Mouse (Mus musculus) B cell, adult 2 months (primary cell): Measurements from ENCODE around the gene Crb1.

Experiments used
- DNase-seq, 2 experiments: peaks; one replicate each; pipeline ENCODE4 v3.0.0; 2022

The Crb1 gene

DNA sequence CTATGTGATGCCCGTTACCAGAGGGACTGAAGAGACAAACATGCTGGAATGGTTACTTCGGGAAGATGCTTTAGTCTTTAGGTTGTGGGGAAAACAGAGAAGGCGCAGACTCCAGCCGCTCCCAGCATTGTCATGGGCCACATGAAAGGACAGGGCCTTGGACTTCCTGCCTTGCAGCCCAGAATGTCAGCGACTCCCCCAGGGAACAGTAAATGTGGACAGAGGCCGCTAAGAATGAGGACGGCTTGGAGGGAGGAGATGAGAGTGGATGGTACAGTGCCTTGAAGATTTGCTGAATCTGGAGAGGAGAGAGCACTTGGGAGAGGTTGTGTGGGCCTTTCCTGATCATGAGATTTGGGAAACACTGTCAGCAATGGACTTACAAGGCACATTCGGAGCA is 161.6 kb downstream of the Crb1 start:
- DNase-seq, result no peak

DNA sequence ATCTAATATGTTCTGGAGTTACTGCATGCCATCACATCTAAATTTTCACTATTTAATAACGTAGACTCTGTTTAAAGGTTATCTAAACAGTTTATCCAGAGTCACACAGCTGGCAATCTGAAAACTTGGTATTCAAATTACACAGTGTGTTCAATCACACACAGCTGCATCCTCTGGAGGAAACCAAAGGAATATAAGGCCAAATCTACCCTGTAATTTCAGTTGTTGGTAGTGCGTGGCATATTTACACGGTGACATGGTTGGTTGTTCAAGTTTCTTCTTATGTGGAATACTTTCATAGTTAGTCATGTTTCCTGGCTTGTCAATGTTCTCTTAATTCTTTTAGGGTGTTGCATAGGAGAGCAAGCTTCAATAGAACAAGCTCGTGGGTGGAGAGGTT is 166.4 kb downstream of the Crb1 start:
- DNase-seq, result no peak

DNA sequence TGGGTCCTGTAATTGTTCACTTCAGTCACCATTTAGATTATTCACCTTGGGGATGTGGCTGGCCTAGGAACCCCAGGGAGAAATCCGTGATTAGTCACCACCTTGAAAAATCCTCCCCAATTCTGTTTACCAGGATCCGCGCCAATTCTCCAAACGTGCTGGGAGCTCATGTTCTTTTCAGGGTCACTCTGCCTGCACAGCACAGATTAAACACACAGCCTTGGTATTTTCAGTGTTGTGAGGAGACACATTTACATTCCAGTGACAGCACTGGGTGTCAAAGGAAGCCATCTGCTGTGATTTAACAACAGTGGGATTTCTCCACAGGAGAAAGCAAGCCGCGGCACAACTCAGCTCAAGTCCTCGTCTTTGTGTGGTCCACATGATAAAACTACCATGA is 167.1 kb downstream of the Crb1 start:
- no peak for DNase-seq

DNA sequence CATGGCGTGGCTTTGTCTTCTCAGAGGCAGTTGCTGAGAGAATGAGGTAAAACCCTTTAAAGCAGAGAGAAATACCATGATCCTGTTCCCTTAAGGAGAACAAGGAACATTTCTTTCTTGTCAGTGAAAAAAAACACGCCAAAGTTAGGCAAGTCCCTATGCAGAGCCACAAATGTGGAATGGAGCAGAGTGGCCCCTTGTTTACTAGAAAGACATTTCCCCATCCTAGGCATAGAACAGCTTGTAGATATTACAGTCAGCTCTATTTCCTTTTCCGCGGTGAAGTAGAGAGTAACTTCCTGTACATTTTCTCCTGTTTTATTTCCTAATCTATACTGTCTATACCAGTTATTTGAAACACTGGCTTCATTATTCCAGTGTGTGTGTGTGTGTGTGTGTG is 170.6 kb downstream of the Crb1 start:
- no peak for DNase-seq

DNA sequence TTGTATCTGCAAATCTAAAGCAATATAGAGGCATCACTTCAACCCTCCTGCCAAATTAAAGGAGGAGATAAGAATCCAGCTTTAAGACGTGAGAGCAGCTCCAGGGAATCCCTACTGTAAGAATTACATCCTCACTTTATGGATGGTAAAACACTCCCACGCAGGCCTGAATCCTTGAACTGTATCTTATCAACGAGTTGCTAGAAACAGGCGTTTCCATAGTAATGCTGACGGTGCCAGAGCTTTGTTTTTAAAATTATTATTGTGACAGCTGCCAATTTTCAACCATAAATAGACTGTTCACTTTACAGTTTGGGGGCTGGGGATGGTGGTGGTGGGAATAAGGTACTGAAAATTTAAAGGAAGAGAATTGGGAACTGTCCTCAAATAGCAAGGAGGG is 173.9 kb downstream of the Crb1 start:
- DNase-seq, result no peak

DNA sequence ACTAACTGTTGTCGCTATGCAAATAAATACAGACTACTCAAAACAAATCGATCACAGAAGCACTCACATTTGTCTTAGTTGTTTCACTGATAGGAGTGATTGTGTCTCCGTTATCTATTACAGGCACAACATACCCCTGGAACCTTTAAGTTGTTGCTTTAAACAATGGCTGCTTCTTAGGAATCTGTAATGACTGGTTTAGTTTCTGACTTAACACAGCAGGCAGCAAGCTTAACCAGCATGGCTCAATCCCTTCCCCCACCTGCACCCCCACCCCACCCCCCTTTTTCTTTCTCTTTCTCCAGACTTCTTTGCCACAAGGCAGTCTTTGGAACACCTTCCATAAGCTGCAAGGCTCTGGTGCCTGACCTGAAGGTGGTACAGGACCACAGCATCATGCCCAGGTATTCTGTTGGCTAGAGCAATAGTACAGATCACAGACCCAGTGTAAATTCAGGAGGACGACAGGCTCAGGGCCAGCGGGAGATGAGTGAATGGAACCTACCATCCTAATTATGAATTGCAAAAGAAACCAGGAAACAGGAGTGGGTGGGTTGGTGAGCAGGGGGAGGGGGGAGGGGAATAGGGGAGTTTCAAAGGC is 182.4 kb downstream of the Crb1 start:
- no peak for DNase-seq

DNA sequence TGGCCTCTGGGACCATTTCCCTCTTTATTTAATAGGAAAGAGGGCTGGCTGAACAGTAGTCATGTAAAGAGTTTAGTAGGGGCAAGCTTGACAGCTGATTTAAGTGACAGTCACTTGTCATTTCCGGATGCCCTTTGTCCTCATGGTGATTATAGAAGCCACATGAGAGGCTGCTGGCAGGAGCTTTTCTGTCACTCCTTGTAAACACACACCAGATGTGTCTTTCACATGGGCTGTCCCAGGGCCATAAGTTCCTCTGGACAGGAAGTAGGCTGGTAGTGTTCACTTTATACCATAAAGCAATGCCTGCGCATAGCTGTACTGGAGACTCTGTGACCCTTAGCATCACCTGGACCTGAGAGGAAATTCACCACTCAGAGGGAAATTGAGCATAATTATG is 182.9 kb downstream of the Crb1 start:
- DNase-seq, result no peak

DNA sequence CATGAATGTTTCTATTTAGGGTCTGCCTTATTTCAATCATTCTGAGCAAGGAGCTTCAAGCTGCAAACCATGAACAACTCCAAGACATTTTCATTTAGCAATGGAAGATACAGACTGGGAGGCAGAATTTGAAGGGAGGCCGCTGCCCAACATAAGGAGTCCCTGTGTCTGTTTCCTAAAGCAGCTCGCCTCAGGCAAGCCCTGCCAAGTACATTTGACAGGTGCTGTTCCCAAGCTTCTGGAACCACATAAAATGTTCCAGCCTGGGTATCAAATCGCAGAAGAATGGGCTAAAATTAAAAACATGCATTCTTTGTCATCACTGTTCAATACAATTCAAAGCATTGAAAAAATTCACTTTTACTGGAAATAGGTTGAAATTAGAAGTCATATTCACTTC is 184.3 kb downstream of the Crb1 start:
- no peak for DNase-seq

DNA sequence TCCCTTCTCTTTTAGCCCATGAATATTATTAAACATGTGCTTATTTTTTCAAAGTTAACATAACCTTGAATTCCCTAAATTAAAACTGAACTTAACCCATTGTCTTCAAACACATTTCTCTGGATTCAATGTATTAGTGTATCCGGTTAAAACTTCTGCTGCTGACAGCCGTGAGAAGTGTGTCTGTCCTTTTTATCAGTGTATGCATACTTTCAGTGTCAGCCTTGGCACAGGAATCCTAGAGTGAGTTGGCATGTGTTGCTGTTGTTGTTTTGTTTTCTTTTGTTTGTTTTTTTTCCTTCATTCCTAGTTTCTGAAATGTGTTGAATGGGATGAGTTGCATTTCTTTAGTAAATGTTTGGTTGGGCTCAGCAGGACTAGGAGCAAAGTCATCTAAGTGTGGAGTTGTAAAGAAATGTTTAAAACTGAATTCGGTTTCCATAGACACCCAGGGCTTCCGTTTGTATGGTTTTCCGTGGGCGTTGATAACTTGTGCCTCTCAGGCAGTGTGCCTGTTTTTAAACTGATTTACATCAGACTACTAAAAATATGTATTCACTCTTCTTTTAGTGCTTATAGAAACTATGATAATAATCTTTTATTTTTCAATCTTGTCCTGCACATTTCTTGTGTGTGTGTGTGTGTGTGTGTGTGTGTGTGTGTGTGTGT is 196.3 kb downstream of the Crb1 start:
- peak; percentile 7 to 18 for DNase-seq

DNA sequence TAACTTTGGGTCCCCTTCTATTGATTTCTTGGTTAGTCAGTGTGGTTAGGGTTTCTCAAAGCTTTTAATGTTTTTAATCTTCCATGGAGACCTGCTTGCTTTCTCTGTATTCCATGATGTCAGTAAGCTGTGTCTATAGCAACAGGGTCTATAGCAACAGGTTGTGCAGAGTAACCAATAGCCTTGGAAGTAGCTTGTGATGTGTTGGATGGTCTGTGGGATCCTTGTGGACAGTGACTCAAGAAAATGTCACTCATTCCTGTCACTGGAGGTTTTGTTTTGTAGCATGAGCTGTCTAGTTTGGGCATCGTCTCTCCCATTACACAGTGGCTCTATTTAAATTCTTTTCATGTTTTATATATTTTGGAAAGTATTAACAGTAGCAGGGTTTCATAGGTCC is 197.2 kb downstream of the Crb1 start:
- DNase-seq, result no peak

DNA sequence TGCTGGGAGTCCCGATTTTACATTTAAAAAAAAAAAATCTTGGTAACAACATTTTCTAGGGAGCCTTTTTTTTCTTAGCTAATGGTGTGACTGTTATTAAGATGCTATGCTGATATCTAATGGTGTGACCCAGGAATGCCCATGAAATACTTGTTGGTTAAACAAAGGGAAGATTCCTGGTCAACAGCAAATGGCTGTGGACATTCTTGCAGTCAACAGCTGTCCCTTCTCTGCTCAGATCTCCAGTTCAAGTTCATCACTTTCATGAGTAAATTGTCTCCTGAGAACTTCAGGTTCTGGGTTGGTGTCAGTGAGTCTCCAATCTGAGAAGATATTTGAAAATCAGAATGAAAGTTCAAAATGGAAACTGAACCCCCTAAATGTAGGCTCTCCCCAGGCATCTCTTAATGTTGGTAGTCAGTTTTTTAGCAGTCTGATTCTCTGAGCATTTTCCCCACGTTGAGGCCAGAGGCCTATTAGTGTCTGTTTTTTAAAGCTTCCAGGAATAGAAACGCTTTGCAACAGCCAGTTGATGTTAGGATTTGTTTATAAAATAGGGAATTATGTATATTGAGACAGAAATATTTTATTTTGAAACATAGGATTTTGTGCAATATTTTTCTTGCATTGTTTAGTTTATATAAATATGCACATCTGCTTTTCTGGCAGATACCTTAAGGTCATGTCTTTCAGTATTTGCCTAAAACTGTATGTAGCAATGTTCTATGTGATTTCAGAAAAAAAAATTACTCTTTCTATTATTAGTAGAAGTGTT is 202.7 kb downstream of the Crb1 start:
- DNase-seq, result no peak

DNA sequence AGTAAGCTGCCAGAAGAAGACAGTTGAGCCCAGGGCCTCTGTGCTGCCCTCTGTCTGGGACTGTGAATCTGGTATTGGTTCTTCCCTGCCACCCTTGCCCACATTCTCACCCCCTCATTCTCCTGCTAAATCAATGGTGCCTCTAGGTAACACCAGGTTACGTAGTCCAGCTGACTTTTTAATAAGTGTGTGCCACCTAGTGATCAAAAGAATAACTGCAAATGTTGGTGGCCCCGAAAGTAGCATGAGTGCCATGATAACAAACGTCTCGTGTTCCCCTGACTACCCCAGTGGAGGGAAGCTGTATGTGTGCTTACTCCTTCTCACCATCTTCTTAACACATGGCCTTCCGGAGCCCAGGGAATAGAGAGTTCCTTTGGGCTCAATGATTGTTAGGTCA is 214.1 kb downstream of the Crb1 start:
- peak; percentile 32 to 39 for DNase-seq

DNA sequence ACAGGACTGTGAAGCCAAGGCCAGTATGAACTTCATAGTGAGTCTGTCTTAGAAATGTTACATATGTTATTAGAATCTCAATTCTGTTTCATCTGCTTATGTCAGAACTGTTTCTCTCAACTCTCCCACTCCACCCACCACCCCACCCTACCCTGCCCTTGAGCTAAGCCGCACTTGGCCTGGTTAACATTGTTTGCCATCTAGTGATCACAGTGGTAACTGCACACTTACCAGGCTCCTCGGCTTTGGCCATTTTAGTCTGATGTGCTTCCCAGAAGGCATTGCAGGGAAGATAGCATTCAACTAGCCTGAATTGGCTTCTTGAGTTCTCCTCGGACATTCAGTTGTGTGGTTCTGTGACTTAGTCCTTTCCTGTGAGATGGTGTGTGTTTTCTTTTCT is 215.3 kb downstream of the Crb1 start:
- peak in 1 of 2 experiments; percentile 8 for DNase-seq

DNA sequence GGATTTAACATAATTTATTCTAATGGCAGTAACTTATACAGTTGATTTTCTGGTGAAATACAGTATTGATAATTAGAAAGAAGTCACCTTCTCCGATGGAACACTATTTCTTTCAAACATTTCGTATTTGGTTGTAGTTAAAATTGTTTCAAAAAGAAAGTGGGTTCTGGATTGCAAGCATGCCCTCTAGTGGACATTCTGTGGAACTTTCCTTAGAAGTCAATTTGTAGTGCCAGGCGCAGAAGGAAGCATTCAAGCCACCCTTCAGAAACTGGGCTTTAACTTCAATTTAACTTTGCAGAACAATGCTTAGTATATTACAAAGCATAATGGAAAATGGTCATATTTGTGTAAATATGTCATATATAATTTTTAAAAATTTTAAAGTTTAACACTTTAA is 220.5 kb downstream of the Crb1 start:
- DNase-seq, result peak; percentile 12 to 29

DNA sequence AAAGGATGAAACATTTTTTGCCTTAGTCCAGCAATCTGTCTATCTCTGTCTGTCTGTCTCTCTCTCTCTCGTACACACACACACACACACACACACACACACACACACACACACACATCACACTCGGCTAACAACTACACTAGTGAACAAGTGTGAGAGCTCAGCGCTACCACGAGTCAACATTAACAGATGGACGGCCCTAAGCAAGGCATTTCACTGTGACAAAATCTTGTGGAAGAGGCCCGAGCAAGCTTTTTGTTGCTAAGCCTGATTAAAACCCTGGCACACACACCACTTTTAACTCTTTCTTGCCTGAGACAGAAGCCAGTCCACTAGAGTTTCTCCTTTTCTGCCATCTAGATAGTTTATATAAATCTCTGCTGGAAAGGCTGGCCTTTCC is 223.4 kb downstream of the Crb1 start:
- DNase-seq, result no peak

DNA sequence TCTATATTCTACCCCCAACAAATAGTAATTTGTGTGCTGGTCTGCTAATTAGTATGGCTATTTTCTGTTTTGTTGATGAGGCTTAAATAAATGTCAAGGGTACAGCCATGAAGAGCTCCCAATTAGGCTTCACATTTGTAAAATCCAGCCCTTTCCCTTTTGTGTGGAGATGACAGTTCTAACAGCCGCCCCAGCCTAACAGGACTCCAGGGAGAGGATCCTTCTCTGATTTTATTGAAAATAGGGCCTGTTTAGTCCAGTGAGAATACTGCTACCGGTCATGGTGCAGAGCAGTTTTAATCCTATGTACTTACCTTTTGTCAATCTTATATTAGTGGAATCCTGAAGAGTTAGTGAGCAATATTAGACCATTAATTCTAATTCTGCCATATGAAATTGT is 223.9 kb downstream of the Crb1 start:
- DNase-seq, result no peak
